Mouse (Mus musculus) olfactory bulb, adult 2 months (tissue): ENCODE measurements around the gene Syt8.

Experiments
- CTCF ChIP-seq: fragments of 200-500 bp; IDR thresholded peaks from 2 replicates; pipeline ENCODE4 v1.5.1; 2012; ENCODE audit warnings: low read depth, mild to moderate bottlenecking, low read length, moderate library complexity; ENCODE audit not compliant: insufficient read depth
- POLR2A ChIP-seq: fragments of 200-500 bp; IDR thresholded peaks from 2 replicates; pipeline ENCODE4 v1.6.1; 2012; ENCODE audit warnings: mild to moderate bottlenecking, low read depth, low read length, moderate library complexity; ENCODE audit not compliant: insufficient read depth

GRCm38 (mm10) chr7:142478574-142478973 is 43.9 kb downstream of the Syt8 start:
- no peak for TF ChIP-seq CTCF
- no peak for TF ChIP-seq POLR2A
